Comparison of ENCODE assay signal across 9 mouse cellular contexts in genomic region chr6:134887008-134887407, GRCm38 (mm10). TPM values are rescaled to one million over a fixed set of nuclear protein-coding genes. Genes with fewer than 3 reads are reported as not detected.
A peak's percentile ranks its signal among the peaks of the same experiment; 100 is the strongest.
DNase-seq lines count a peak whose midpoint lies in the region; ATAC-seq and TF ChIP-seq lines count a peak whose summit lies in the region.
"Had no signal": no experiment of that assay in that cellular context is flagged by ENCODE, and none has a peak within 500 bp of the region (broad histone marks: within the 10 kb centered on the region; RNA-seq: fewer than 3 reads in every experiment).

No protein-coding gene starts in this region.

- 34% methylated on average over 5 of the region's 5 CpGs for WGBS in embryonic facial prominence, embryonic 11.5 days
- WGBS in thymus, adult 2 months = 81% methylated on average over 5 of the region's 5 CpGs

- ATAC-seq in embryonic facial prominence, embryonic 11.5 days (replicated peaks; ENCODE audit: insufficient number of reproducible peaks, low FRiP score, low TSS enrichment, low read depth) = no peak

- H3K27me3 ChIP-seq in embryonic facial prominence, embryonic 11.5 days (ENCODE audit: control insufficient read depth, insufficient read depth, low read length) = no peaks in the 10 kb centered on the region
- H3K27me3 ChIP-seq in thymus, adult 2 months (ENCODE audit: control insufficient read depth, insufficient read depth, low read length) = no peaks in the 10 kb centered on the region
- H3K27me3 ChIP-seq: limb, embryonic 12.5 days had no signal

- H3K36me3 ChIP-seq in embryonic facial prominence, embryonic 11.5 days (replicated peaks; ENCODE audit: control insufficient read depth, insufficient read depth, low read depth, low read length) = no peaks in the 10 kb centered on the region
- no peaks in the 10 kb centered on the region for H3K36me3 ChIP-seq in thymus, adult 2 months (ENCODE audit: control insufficient read depth, insufficient read depth, low read length)
- H3K36me3 ChIP-seq: limb, embryonic 12.5 days had no signal

- no peaks in the 10 kb centered on the region for H3K4me1 ChIP-seq in embryonic facial prominence, embryonic 11.5 days (ENCODE audit: control insufficient read depth, insufficient read depth, low read length)
- peaks cover 32% of the 10 kb centered on the region for H3K4me1 ChIP-seq in thymus, adult 2 months (replicated peaks; ENCODE audit: control insufficient read depth, insufficient read depth, low read length)

- peak overlapping the region; percentile 14 for H3K4me2 ChIP-seq in embryonic facial prominence, embryonic 11.5 days (ENCODE audit: low read depth, low read length)

- peak overlapping the region; percentile 24 for H3K4me3 ChIP-seq in embryonic facial prominence, embryonic 11.5 days (ENCODE audit: low read depth, low read length)
- no peak overlapping the region for H3K4me3 ChIP-seq in thymus, adult 2 months (ENCODE audit: control insufficient read depth, insufficient read depth, low read length)
- H3K4me3 ChIP-seq: limb, embryonic 12.5 days had no signal

- TF ChIP-seq POLR2A in thymus, adult 2 months (IDR thresholded peaks at IDR 0.05; ENCODE audit: control insufficient read depth, extremely low read depth, insufficient read depth, low read length, poor library complexity) = no peak

- H3K9me3 ChIP-seq in embryonic facial prominence, embryonic 11.5 days (replicated peaks; ENCODE audit: control insufficient read depth, low read length) = no peaks in the 10 kb centered on the region
- H3K9me3 ChIP-seq: limb, embryonic 12.5 days had no signal

- peak overlapping the region; percentile 14; the same call in 1 of the 2 replicates for H3K9ac ChIP-seq in embryonic facial prominence, embryonic 11.5 days (replicated peaks; ENCODE audit: low read length)
- H3K9ac ChIP-seq: limb, embryonic 12.5 days had no signal

- peak; percentile 29 for DNase-seq in right cerebral cortex, adult 18-20 months
- DNase-seq in right cerebral cortex, postnatal 14 days = no peak
- DNase-seq in embryonic facial prominence, embryonic 11.5 days (ENCODE audit: low spot score) = no peak
- peak; percentile 23 to 42 for DNase-seq in layer of hippocampus, adult 8-10 months (ENCODE audit: low spot score in 2 of 2)
- DNase-seq in right cerebral cortex, postnatal 25 days = peak; percentile 30
- DNase-seq in spleen, postnatal 10 days (ENCODE audit: low spot score in 2 of 2) = no peak
- DNase-seq in thymus, adult 2 months = no peak
- DNase-seq in adrenal gland, postnatal 10 days = no peak

- TF ChIP-seq CTCF in thymus, adult 2 months (IDR thresholded peaks at IDR 0.05; ENCODE audit: borderline replicate concordance, control insufficient read depth, extremely low read depth, insufficient read depth, low read length, poor library complexity) = no peak

- H3K27ac ChIP-seq in embryonic facial prominence, embryonic 11.5 days (replicated peaks; ENCODE audit: low read depth, low read length) = no peak overlapping the region
- no peak overlapping the region for H3K27ac ChIP-seq in thymus, adult 2 months (ENCODE audit: control insufficient read depth, insufficient read depth, low read length)
- H3K27ac ChIP-seq: limb, embryonic 12.5 days had no signal

RNA-seq across cellular contexts. Expression of gene Gpr19, which starts 11.4 kb away (rescaled TPM):
- polyA plus RNA-seq in embryonic facial prominence, embryonic 11.5 days (2014; fragmentation: Nextera tagmentation; extraction: Ambion mirVana) = 13.2 and 19.2 TPM in 2 replicates
- total RNA-seq in layer of hippocampus, adult 8-10 months (2022) = 10 to 100 TPM; 25.3 to 28.9 (median 27.3) TPM
- polyA plus RNA-seq in thymus, adult 2 months (2012; rRNA removed) = 14.7 and 15.6 TPM in 2 replicates
- total RNA-seq in adrenal gland, postnatal 10 days (2021) = 10 to 100 TPM in 1 of 2 experiments, 1 to 10 TPM in 1; 7.9 to 11.1 TPM

RNA-seq across cellular contexts. Expression of gene Cdkn1b, which starts 33.2 kb away (rescaled TPM):
- polyA plus RNA-seq in embryonic facial prominence, embryonic 11.5 days (2014; fragmentation: Nextera tagmentation; extraction: Ambion mirVana) = 18.7 and 21.2 TPM in 2 replicates
- total RNA-seq in layer of hippocampus, adult 8-10 months (2022) = 10 to 100 TPM; 35.4 to 46.5 (median 40.5) TPM
- polyA plus RNA-seq in thymus, adult 2 months (2012; rRNA removed) = 65.2 and 82.5 TPM in 2 replicates
- 10 to 100 TPM; 46.2 TPM for total RNA-seq in adrenal gland, postnatal 10 days (2021)

RNA-seq across cellular contexts. Expression of gene Crebl2, which starts 57.1 kb away (rescaled TPM):
- polyA plus RNA-seq in embryonic facial prominence, embryonic 11.5 days (2014; fragmentation: Nextera tagmentation; extraction: Ambion mirVana) = 0.96 and 1.1 TPM in 2 replicates
- 10 to 100 TPM; 37.8 to 51.0 (median 44.1) TPM for total RNA-seq in layer of hippocampus, adult 8-10 months (2022)
- 10.7 and 13.3 TPM in 2 replicates for polyA plus RNA-seq in thymus, adult 2 months (2012; rRNA removed)
- 10 to 100 TPM; 14.8 to 17.3 TPM for total RNA-seq in adrenal gland, postnatal 10 days (2021)

Comparison
In these comparisons a context has a peak if more than half of its experiments do, and no peak if none do; other contexts are left out.
1. DNase-seq: peak in right cerebral cortex, adult 18-20 months (single experiment), layer of hippocampus, adult 8-10 months (2 of 2) and right cerebral cortex, postnatal 25 days (single experiment); none in right cerebral cortex, postnatal 14 days (single experiment), embryonic facial prominence, embryonic 11.5 days (single experiment), spleen, postnatal 10 days (0 of 2), thymus, adult 2 months (single experiment) and adrenal gland, postnatal 10 days (single experiment).